Mouse (Mus musculus): ENCODE measurements at regions not wholly inside any gene's neighbourhood (a gene's known extent, or its start where the extent isn't known, plus 50 kb on each side); places are given as distances from the start of the nearest gene placed in this dataset.

GRCm38 (mm10) chr3:151210978-151211377, 226.7 kb upstream of the Adgrl4 start:
- Histone ChIP-seq H3K36me3 (ENCODE audit: control insufficient read depth, insufficient read depth, low read length) (no peaks in the 10 kb centered on the region), H3K4me2 (ENCODE audit: low read depth, severe bottlenecking) (no peak overlapping the region), H3K27ac (replicated peaks; ENCODE audit: low read depth, low read length) (no peak overlapping the region), H3K27me3 (ENCODE audit: control insufficient read depth, insufficient read depth, low read length) (no peaks in the 10 kb centered on the region), H3K9me3 (ENCODE audit: control insufficient read depth, low read length) (no peaks in the 10 kb centered on the region), H3K9ac (ENCODE audit: low read length) (no peak overlapping the region), H3K4me1 (ENCODE audit: control insufficient read depth, insufficient read depth, low read length) (no peaks in the 10 kb centered on the region), H3K4me3 (ENCODE audit: low read depth, low read length) (no peak overlapping the region)
- ATAC-seq (ENCODE audit: insufficient number of reproducible peaks, low FRiP score, low TSS enrichment, low read depth) (no peak), DNase-seq (ENCODE audit: low spot score) (no peak)
- 83% methylated on average over 4 of the region's 4 CpGs for WGBS

- Histone ChIP-seq H3K4me3 (ENCODE audit: low read depth, low read length) (no peak overlapping the region), H3K4me1 (ENCODE audit: control insufficient read depth, insufficient read depth, low read length) (no peaks in the 10 kb centered on the region), H3K27ac (replicated peaks; ENCODE audit: low read depth, low read length) (no peak overlapping the region), H3K9me3 (ENCODE audit: control insufficient read depth, low read length) (no peaks in the 10 kb centered on the region), H3K27me3 (ENCODE audit: control insufficient read depth, insufficient read depth, low read length) (no peaks in the 10 kb centered on the region), H3K4me2 (ENCODE audit: low read depth, severe bottlenecking) (no peak overlapping the region), H3K9ac (ENCODE audit: low read length) (no peak overlapping the region), H3K36me3 (ENCODE audit: control insufficient read depth, insufficient read depth, low read length) (no peaks in the 10 kb centered on the region)
- DNase-seq (ENCODE audit: low spot score) (no peak), ATAC-seq (ENCODE audit: insufficient number of reproducible peaks, low FRiP score, low TSS enrichment, low read depth) (no peak)
- WGBS: 81% methylated on average over 3 of the region's 3 CpGs
Observed at GRCm38 (mm10) chr3:151216764-151217502, 220.8 kb upstream of the Adgrl4 start.

GRCm38 (mm10) chr3:151222407-151222806, 215.3 kb upstream of the Adgrl4 start:
- 0 out of 2 replicates have a peak, but pooled peaks have one; percentile 62 for ATAC-seq (ENCODE audit: insufficient number of reproducible peaks, low FRiP score, low TSS enrichment, low read depth)
- no peaks in the 10 kb centered on the region for H3K9me3 ChIP-seq (ENCODE audit: control insufficient read depth, low read length)
- WGBS: 16% methylated on average over 3 of the region's 3 CpGs

GRCm38 (mm10) chr3:151252458-151252857, 185.2 kb upstream of the Adgrl4 start:
- Histone ChIP-seq H3K4me1 (ENCODE audit: control insufficient read depth, insufficient read depth, low read length) (no peaks in the 10 kb centered on the region), H3K9ac (ENCODE audit: low read length) (no peak overlapping the region), H3K9me3 (ENCODE audit: control insufficient read depth, low read length) (no peaks in the 10 kb centered on the region), H3K36me3 (ENCODE audit: control insufficient read depth, insufficient read depth, low read length) (no peaks in the 10 kb centered on the region), H3K4me3 (ENCODE audit: low read depth, low read length) (no peak overlapping the region), H3K27me3 (ENCODE audit: control insufficient read depth, insufficient read depth, low read length) (no peaks in the 10 kb centered on the region), H3K4me2 (ENCODE audit: low read depth, severe bottlenecking) (no peak overlapping the region), H3K27ac (replicated peaks; ENCODE audit: low read depth, low read length) (no peak overlapping the region)
- DNase-seq (ENCODE audit: low spot score) (no peak), ATAC-seq (ENCODE audit: insufficient number of reproducible peaks, low FRiP score, low TSS enrichment, low read depth) (no peak)
- WGBS: 91% methylated on average over 2 of the region's 2 CpGs

More at GRCm38 (mm10) chr3:151222407-151222806, 215.3 kb upstream of the Adgrl4 start:
- no peak for DNase-seq (ENCODE audit: low spot score)
- H3K4me2 ChIP-seq (ENCODE audit: low read depth, severe bottlenecking): no peak overlapping the region
- H3K36me3 ChIP-seq (ENCODE audit: control insufficient read depth, insufficient read depth, low read length): no peaks in the 10 kb centered on the region
- no peaks in the 10 kb centered on the region for H3K4me1 ChIP-seq (ENCODE audit: control insufficient read depth, insufficient read depth, low read length)
- no peak overlapping the region for H3K27ac ChIP-seq (replicated peaks; ENCODE audit: low read depth, low read length)
- no peaks in the 10 kb centered on the region for H3K27me3 ChIP-seq (ENCODE audit: control insufficient read depth, insufficient read depth, low read length)
- no peak overlapping the region for H3K9ac ChIP-seq (ENCODE audit: low read length)
- H3K4me3 ChIP-seq (ENCODE audit: low read depth, low read length): no peak overlapping the region

GRCm38 (mm10) chr3:151262821-151263220, 174.9 kb upstream of the Adgrl4 start:
- ATAC-seq (ENCODE audit: insufficient number of reproducible peaks, low FRiP score, low TSS enrichment, low read depth): no peak
- no peak overlapping the region for H3K9ac ChIP-seq (ENCODE audit: low read length)
- H3K9me3 ChIP-seq (ENCODE audit: control insufficient read depth, low read length): no peaks in the 10 kb centered on the region
- H3K4me2 ChIP-seq (ENCODE audit: low read depth, severe bottlenecking): no peak overlapping the region
- no peaks in the 10 kb centered on the region for H3K4me1 ChIP-seq (ENCODE audit: control insufficient read depth, insufficient read depth, low read length)
- 76% methylated on average over 3 of the region's 3 CpGs for WGBS
- no peaks in the 10 kb centered on the region for H3K36me3 ChIP-seq (ENCODE audit: control insufficient read depth, insufficient read depth, low read length)
- H3K4me3 ChIP-seq (ENCODE audit: low read depth, low read length): no peak overlapping the region
- no peak overlapping the region for H3K27ac ChIP-seq (replicated peaks; ENCODE audit: low read depth, low read length)
- no peaks in the 10 kb centered on the region for H3K27me3 ChIP-seq (ENCODE audit: control insufficient read depth, insufficient read depth, low read length)
- DNase-seq (ENCODE audit: low spot score): no peak

- Histone ChIP-seq H3K4me3 (ENCODE audit: low read depth, low read length) (no peak overlapping the region), H3K9me3 (ENCODE audit: control insufficient read depth, low read length) (no peaks in the 10 kb centered on the region), H3K36me3 (ENCODE audit: control insufficient read depth, insufficient read depth, low read length) (no peaks in the 10 kb centered on the region), H3K4me1 (ENCODE audit: control insufficient read depth, insufficient read depth, low read length) (no peaks in the 10 kb centered on the region), H3K9ac (ENCODE audit: low read length) (no peak overlapping the region), H3K27ac (replicated peaks; ENCODE audit: low read depth, low read length) (no peak overlapping the region), H3K27me3 (ENCODE audit: control insufficient read depth, insufficient read depth, low read length) (no peaks in the 10 kb centered on the region), H3K4me2 (ENCODE audit: low read depth, severe bottlenecking) (no peak overlapping the region)
- 20% methylated on average over 2 of the region's 2 CpGs for WGBS
- no peak for DNase-seq (ENCODE audit: low spot score)
- ATAC-seq (ENCODE audit: insufficient number of reproducible peaks, low FRiP score, low TSS enrichment, low read depth): no peak
Observed at GRCm38 (mm10) chr3:151265658-151266057, 172.0 kb upstream of the Adgrl4 start.

- H3K36me3 ChIP-seq (ENCODE audit: control insufficient read depth, insufficient read depth, low read length): no peaks in the 10 kb centered on the region
- no peak overlapping the region for H3K9ac ChIP-seq (ENCODE audit: low read length)
- no peak overlapping the region for H3K4me2 ChIP-seq (ENCODE audit: low read depth, severe bottlenecking)
- DNase-seq (ENCODE audit: low spot score) (no peak), ATAC-seq (ENCODE audit: insufficient number of reproducible peaks, low FRiP score, low TSS enrichment, low read depth) (no peak)
- WGBS: 72% methylated on average over 2 of the region's 2 CpGs
- no peak overlapping the region for H3K4me3 ChIP-seq (ENCODE audit: low read depth, low read length)
- no peak overlapping the region for H3K27ac ChIP-seq (replicated peaks; ENCODE audit: low read depth, low read length)
- H3K27me3 ChIP-seq (ENCODE audit: control insufficient read depth, insufficient read depth, low read length): no peaks in the 10 kb centered on the region
- H3K9me3 ChIP-seq (ENCODE audit: control insufficient read depth, low read length): no peaks in the 10 kb centered on the region
- no peaks in the 10 kb centered on the region for H3K4me1 ChIP-seq (ENCODE audit: control insufficient read depth, insufficient read depth, low read length)
Observed at GRCm38 (mm10) chr3:151269514-151269913, 168.2 kb upstream of the Adgrl4 start.

GRCm38 (mm10) chr3:151283829-151284228, 153.9 kb upstream of the Adgrl4 start:
- Histone ChIP-seq H3K9me3 (ENCODE audit: control insufficient read depth, low read length) (no peaks in the 10 kb centered on the region), H3K36me3 (ENCODE audit: control insufficient read depth, insufficient read depth, low read length) (no peaks in the 10 kb centered on the region), H3K9ac (ENCODE audit: low read length) (no peak overlapping the region), H3K4me2 (ENCODE audit: low read depth, severe bottlenecking) (no peak overlapping the region), H3K27me3 (ENCODE audit: control insufficient read depth, insufficient read depth, low read length) (no peaks in the 10 kb centered on the region), H3K27ac (replicated peaks; ENCODE audit: low read depth, low read length) (no peak overlapping the region), H3K4me3 (ENCODE audit: low read depth, low read length) (no peak overlapping the region), H3K4me1 (ENCODE audit: control insufficient read depth, insufficient read depth, low read length) (no peaks in the 10 kb centered on the region)
- 92% methylated on average over 1 of the region's 1 CpGs for WGBS
- no peak for ATAC-seq (ENCODE audit: insufficient number of reproducible peaks, low FRiP score, low TSS enrichment, low read depth)
- no peak for DNase-seq (ENCODE audit: low spot score)
